Mouse (Mus musculus) urinary bladder, postnatal 14 days (tissue): ENCODE data around the gene Cxcl15.

Experiments used
- DNase-seq: peaks from one replicate; pipeline ENCODE4 v3.0.0; 2021; ENCODE audit warnings: low spot score

Cxcl15 gene

GRCm38 (mm10) chr5:90794195-90794625 lies at the start of gene Cxcl15:
Gene Cxcl15, plus strand, starts transcription at chr5:90794534.
- no peak for DNase-seq

GRCm38 (mm10) chr5:90753934-90754333 lies 40.4 kb upstream of the Cxcl15 start:
- no peak for DNase-seq

GRCm38 (mm10) chr5:90758020-90758605 lies 36.2 kb upstream of the Cxcl15 start:
- no peak for DNase-seq

GRCm38 (mm10) chr5:90759077-90760065 lies 35.0 kb upstream of the Cxcl15 start, which contains the start of gene Cxcl5:
Gene Cxcl5, plus strand, starts transcription at chr5:90759360.
- DNase-seq = no peak

GRCm38 (mm10) chr5:90760303-90760702 lies 34.0 kb upstream of the Cxcl15 start:
- DNase-seq = no peak

- no peak for DNase-seq
These were observed 33.5 kb upstream of the Cxcl15 start for GRCm38 (mm10) chr5:90760844-90761243.

- no peak for DNase-seq
These were observed 32.5 kb upstream of the Cxcl15 start for GRCm38 (mm10) chr5:90761834-90762233.

GRCm38 (mm10) chr5:90763912-90764665 lies 30.2 kb upstream of the Cxcl15 start:
- DNase-seq = no peak

- no peak for DNase-seq
These were observed 28.3 kb upstream of the Cxcl15 start for GRCm38 (mm10) chr5:90765821-90766606.

- DNase-seq = no peak
These were observed 26.1 kb upstream of the Cxcl15 start, which contains the start of gene Ppbp for GRCm38 (mm10) chr5:90768218-90768617. Gene Ppbp, plus strand, starts transcription at chr5:90768518.

- no peak for DNase-seq
These were observed 23.0 kb upstream of the Cxcl15 start for GRCm38 (mm10) chr5:90771369-90771768.

GRCm38 (mm10) chr5:90771880-90772653 lies 22.3 kb upstream of the Cxcl15 start, which contains the start of gene Pf4:
Gene Pf4, plus strand, starts transcription at chr5:90772435.
- no peak for DNase-seq

- no peak for DNase-seq
These were observed 18.8 kb upstream of the Cxcl15 start for GRCm38 (mm10) chr5:90775562-90775961.

GRCm38 (mm10) chr5:90777621-90778020 lies 16.7 kb upstream of the Cxcl15 start:
- no peak for DNase-seq

- DNase-seq = no peak
These were observed 15.5 kb upstream of the Cxcl15 start for GRCm38 (mm10) chr5:90778856-90779255.

GRCm38 (mm10) chr5:90783697-90784096 lies 10.6 kb upstream of the Cxcl15 start:
- no peak for DNase-seq

- DNase-seq = peak; percentile 51
These were observed 8.4 kb upstream of the Cxcl15 start, which contains the start of gene Cxcl3 for GRCm38 (mm10) chr5:90785659-90786588. Gene Cxcl3, plus strand, starts transcription at chr5:90786103.

- DNase-seq = no peak
These were observed 6.2 kb upstream of the Cxcl15 start for GRCm38 (mm10) chr5:90788114-90788513.

- no peak for DNase-seq
These were observed 4.8 kb upstream of the Cxcl15 start for GRCm38 (mm10) chr5:90789306-90790073.
